Mouse (Mus musculus): Measurements from ENCODE around the gene Adprm. TPM values are rescaled to one million over a fixed set of nuclear protein-coding genes. Genes with fewer than 3 reads are reported as not detected.

Gene Adprm
- polyA plus RNA-seq, 1 experiment from 2014 or later, result 18.5 TPM

GRCm38 (mm10) chr11:67062726-67063125 lies 10.3 kb upstream of the Adprm start:
- DNase-seq (ENCODE audit: low spot score), result no peak
- Histone ChIP-seq H3K27me3 (replicated peaks; ENCODE audit: control insufficient read depth, insufficient read depth, low read length) (no peaks in the 10 kb centered on the region), H3K4me2 (no peak overlapping the region), H3K27ac (ENCODE audit: low read depth, low read length) (no peak overlapping the region), H3K4me1 (replicated peaks; ENCODE audit: control insufficient read depth, insufficient read depth, low read length) (no peaks in the 10 kb centered on the region), H3K9ac (ENCODE audit: low read depth, low read length) (no peak overlapping the region), H3K9me3 (ENCODE audit: control insufficient read depth, low read length) (no peaks in the 10 kb centered on the region), H3K36me3 (ENCODE audit: control insufficient read depth, insufficient read depth, low read length) (peaks cover 24% of the 10 kb centered on the region), H3K4me3 (ENCODE audit: low read depth, low read length) (no peak overlapping the region)
- no peak for ATAC-seq (replicated peaks; ENCODE audit: low FRiP score)
- WGBS, result 90% methylated on average over 3 of the region's 3 CpGs

- no peaks in the 10 kb centered on the region for H3K27me3 ChIP-seq (replicated peaks; ENCODE audit: control insufficient read depth, insufficient read depth, low read length)
- H3K36me3 ChIP-seq (ENCODE audit: control insufficient read depth, insufficient read depth, low read length), result peaks cover 27% of the 10 kb centered on the region
- DNase-seq (ENCODE audit: low spot score) (no peak), ATAC-seq (replicated peaks; ENCODE audit: low FRiP score) (no peak)
- no peak overlapping the region for H3K27ac ChIP-seq (ENCODE audit: low read depth, low read length)
- H3K4me1 ChIP-seq (replicated peaks; ENCODE audit: control insufficient read depth, insufficient read depth, low read length), result no peaks in the 10 kb centered on the region
- no peaks in the 10 kb centered on the region for H3K9me3 ChIP-seq (ENCODE audit: control insufficient read depth, low read length)
- H3K4me2 ChIP-seq, result no peak overlapping the region
- WGBS, result 91% methylated on average over 2 of the region's 2 CpGs
- H3K4me3 ChIP-seq (ENCODE audit: low read depth, low read length), result no peak overlapping the region
- no peak overlapping the region for H3K9ac ChIP-seq (ENCODE audit: low read depth, low read length)
Measured at GRCm38 (mm10) chr11:67061311-67061710, 8.9 kb upstream of the Adprm start.

DNA sequence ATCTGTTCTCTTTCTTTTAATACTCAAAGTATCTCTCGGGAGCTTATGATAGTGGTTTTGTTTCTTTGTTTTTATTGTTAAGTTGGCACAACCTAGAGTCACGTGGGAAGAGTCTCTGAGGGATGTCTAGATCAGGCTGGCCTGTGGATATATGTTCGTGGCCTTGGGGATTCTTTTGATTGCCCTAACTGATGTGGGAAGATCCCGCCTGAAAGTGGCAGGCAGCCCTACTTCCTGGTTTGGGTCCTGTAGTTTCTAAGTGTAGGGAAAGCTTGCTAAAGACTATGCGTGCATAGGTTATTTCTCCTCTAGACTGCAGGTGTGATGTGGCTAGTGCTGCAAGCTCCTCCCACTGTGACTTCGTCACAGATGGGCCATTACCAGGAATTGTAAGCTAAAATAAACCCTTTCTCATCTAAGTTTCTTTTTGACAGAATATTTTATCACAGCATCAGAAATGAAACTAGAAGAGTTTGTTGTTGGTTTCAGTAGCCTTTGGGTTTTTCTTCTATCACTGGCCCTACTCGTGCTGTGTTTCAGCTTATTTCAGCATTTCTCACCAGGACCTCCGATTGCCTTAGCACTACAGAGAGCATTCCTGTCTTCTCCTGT lies 2.5 kb upstream of the Adprm start:
- no peak for ATAC-seq (replicated peaks; ENCODE audit: low FRiP score)
- Histone ChIP-seq H3K4me1 (replicated peaks; ENCODE audit: control insufficient read depth, insufficient read depth, low read length) (peaks cover 7% of the 10 kb centered on the region), H3K27ac (ENCODE audit: low read depth, low read length) (no peak overlapping the region), H3K36me3 (ENCODE audit: control insufficient read depth, insufficient read depth, low read length) (peaks cover 20% of the 10 kb centered on the region), H3K9me3 (ENCODE audit: control insufficient read depth, low read length) (no peaks in the 10 kb centered on the region), H3K27me3 (replicated peaks; ENCODE audit: control insufficient read depth, insufficient read depth, low read length) (no peaks in the 10 kb centered on the region), H3K9ac (ENCODE audit: low read depth, low read length) (no peak overlapping the region), H3K4me2 (no peak overlapping the region), H3K4me3 (ENCODE audit: low read depth, low read length) (no peak overlapping the region)
- no peak for DNase-seq (ENCODE audit: low spot score)
- WGBS, result 87% methylated on average over 8 of the region's 8 CpGs

GRCm38 (mm10) chr11:67051676-67052320 lies 596 bp downstream of the Adprm start:
- DNase-seq (ENCODE audit: low spot score) (no peak), ATAC-seq (replicated peaks; ENCODE audit: low FRiP score) (peak; percentile 46; the same call in 1 of the 2 replicates)
- WGBS, result 14% methylated on average over 16 of the region's 16 CpGs
- peak overlapping the region; percentile 63 for H3K4me2 ChIP-seq
- H3K4me3 ChIP-seq (ENCODE audit: low read depth, low read length), result peak overlapping the region; percentile 97
- H3K4me1 ChIP-seq (replicated peaks; ENCODE audit: control insufficient read depth, insufficient read depth, low read length), result peaks cover 7% of the 10 kb centered on the region
- no peaks in the 10 kb centered on the region for H3K27me3 ChIP-seq (replicated peaks; ENCODE audit: control insufficient read depth, insufficient read depth, low read length)
- H3K27ac ChIP-seq (ENCODE audit: low read depth, low read length), result peak overlapping the region; percentile 66; the same call in 1 of the 2 replicates
- H3K9ac ChIP-seq (ENCODE audit: low read depth, low read length), result peak overlapping the region; percentile 91
- H3K9me3 ChIP-seq (ENCODE audit: control insufficient read depth, low read length), result no peaks in the 10 kb centered on the region
- peaks cover 11% of the 10 kb centered on the region for H3K36me3 ChIP-seq (ENCODE audit: control insufficient read depth, insufficient read depth, low read length)

DNA sequence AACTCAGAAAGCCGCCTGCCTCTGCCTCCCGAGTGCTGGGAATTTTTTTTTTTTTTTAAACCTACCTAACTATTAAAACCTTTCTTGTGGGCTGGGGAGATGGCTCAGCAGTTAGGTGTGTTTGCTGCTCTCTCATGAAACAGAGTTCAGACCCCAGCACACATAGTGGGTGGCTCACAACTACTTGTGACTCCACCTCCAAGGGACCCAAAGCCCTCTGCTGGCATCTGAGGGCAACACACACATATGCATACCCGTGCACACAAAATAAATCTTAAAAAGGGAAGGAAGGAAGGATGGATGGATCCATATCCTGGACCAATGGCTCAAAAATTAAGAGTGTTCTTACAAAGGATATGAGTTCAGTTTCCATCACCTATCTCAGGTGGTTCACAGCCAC lies 3.1 kb downstream of the Adprm start:
- ATAC-seq (replicated peaks; ENCODE audit: low FRiP score), result no peak
- no peak for DNase-seq (ENCODE audit: low spot score)
- no peak overlapping the region for H3K9ac ChIP-seq (ENCODE audit: low read depth, low read length)
- no peaks in the 10 kb centered on the region for H3K9me3 ChIP-seq (ENCODE audit: control insufficient read depth, low read length)
- H3K36me3 ChIP-seq (ENCODE audit: control insufficient read depth, insufficient read depth, low read length), result no peaks in the 10 kb centered on the region
- H3K27me3 ChIP-seq (replicated peaks; ENCODE audit: control insufficient read depth, insufficient read depth, low read length), result no peaks in the 10 kb centered on the region
- no peak overlapping the region for H3K4me3 ChIP-seq (ENCODE audit: low read depth, low read length)
- WGBS, result 86% methylated on average over 3 of the region's 3 CpGs
- peaks cover 7% of the 10 kb centered on the region for H3K4me1 ChIP-seq (replicated peaks; ENCODE audit: control insufficient read depth, insufficient read depth, low read length)
- no peak overlapping the region for H3K27ac ChIP-seq (ENCODE audit: low read depth, low read length)
- no peak overlapping the region for H3K4me2 ChIP-seq

DNA sequence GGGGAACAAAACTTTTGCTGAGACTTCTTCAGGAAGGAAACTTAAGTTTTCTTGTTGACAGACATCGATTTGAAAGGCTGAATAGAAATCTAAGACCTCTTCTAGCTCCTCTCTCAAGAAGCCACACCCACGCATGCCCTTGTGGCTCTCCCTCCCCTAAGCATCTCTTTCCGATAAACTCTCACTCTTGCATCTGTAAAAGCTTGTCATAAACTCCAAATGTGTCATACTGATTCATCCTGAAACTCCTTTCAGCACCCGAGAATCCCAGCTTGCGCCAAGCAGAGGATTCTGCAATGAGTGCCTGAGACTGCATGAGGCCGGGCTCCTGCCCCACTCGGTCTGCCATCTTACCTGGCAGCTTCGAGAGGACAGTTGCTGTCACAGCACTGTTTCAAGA lies 3.9 kb downstream of the Adprm start:
- no peak overlapping the region for H3K27ac ChIP-seq (ENCODE audit: low read depth, low read length)
- H3K4me2 ChIP-seq, result no peak overlapping the region
- peaks cover 5% of the 10 kb centered on the region for H3K4me1 ChIP-seq (replicated peaks; ENCODE audit: control insufficient read depth, insufficient read depth, low read length)
- DNase-seq (ENCODE audit: low spot score), result no peak
- no peak overlapping the region for H3K9ac ChIP-seq (ENCODE audit: low read depth, low read length)
- no peaks in the 10 kb centered on the region for H3K9me3 ChIP-seq (ENCODE audit: control insufficient read depth, low read length)
- no peak overlapping the region for H3K4me3 ChIP-seq (ENCODE audit: low read depth, low read length)
- no peaks in the 10 kb centered on the region for H3K27me3 ChIP-seq (replicated peaks; ENCODE audit: control insufficient read depth, insufficient read depth, low read length)
- no peaks in the 10 kb centered on the region for H3K36me3 ChIP-seq (ENCODE audit: control insufficient read depth, insufficient read depth, low read length)
- ATAC-seq (replicated peaks; ENCODE audit: low FRiP score), result no peak
- 85% methylated on average over 8 of the region's 8 CpGs for WGBS

GRCm38 (mm10) chr11:67047199-67047598 lies 5.2 kb downstream of the Adprm start:
- Histone ChIP-seq H3K4me2 (no peak overlapping the region), H3K9me3 (ENCODE audit: control insufficient read depth, low read length) (no peaks in the 10 kb centered on the region), H3K9ac (ENCODE audit: low read depth, low read length) (no peak overlapping the region), H3K27me3 (replicated peaks; ENCODE audit: control insufficient read depth, insufficient read depth, low read length) (no peaks in the 10 kb centered on the region), H3K4me1 (replicated peaks; ENCODE audit: control insufficient read depth, insufficient read depth, low read length) (peaks cover 3% of the 10 kb centered on the region), H3K4me3 (ENCODE audit: low read depth, low read length) (no peak overlapping the region), H3K27ac (ENCODE audit: low read depth, low read length) (no peak overlapping the region), H3K36me3 (ENCODE audit: control insufficient read depth, insufficient read depth, low read length) (0 out of 2 replicates have a peak, but pooled peaks cover 2% of the 10 kb centered on the region)
- ATAC-seq (replicated peaks; ENCODE audit: low FRiP score) (no peak), DNase-seq (ENCODE audit: low spot score) (no peak)
- WGBS, result 82% methylated on average over 5 of the region's 5 CpGs

DNA sequence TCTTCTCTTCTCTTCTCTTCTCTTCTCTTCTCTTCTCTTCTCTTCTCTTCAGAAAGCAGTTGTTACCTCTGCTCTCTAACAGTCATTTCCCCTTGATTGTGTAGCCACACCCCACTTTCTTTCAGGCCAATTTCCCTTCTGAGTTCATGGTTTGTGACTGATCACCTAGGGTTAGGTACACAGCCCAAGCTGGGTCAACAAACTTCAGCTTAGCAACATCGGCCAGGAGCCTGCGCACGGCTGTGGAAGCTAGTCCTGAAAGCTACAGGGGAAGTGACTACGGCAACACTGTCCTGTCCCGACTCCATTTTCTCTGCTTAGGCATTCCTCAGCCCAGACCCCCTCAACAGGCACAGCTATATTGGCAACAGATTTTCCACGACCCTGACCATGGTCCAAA lies 7.4 kb downstream of the Adprm start:
- H3K36me3 ChIP-seq (ENCODE audit: control insufficient read depth, insufficient read depth, low read length), result peaks cover 13% of the 10 kb centered on the region
- DNase-seq (ENCODE audit: low spot score) (no peak), ATAC-seq (replicated peaks; ENCODE audit: low FRiP score) (0 out of 2 replicates have a peak, but pooled peaks have one; percentile 43)
- no peak overlapping the region for H3K27ac ChIP-seq (ENCODE audit: low read depth, low read length)
- no peak overlapping the region for H3K9ac ChIP-seq (ENCODE audit: low read depth, low read length)
- no peak overlapping the region for H3K4me2 ChIP-seq
- H3K4me3 ChIP-seq (ENCODE audit: low read depth, low read length), result no peak overlapping the region
- H3K4me1 ChIP-seq (replicated peaks; ENCODE audit: control insufficient read depth, insufficient read depth, low read length), result peaks cover 3% of the 10 kb centered on the region; the same call in 1 of the 2 replicates
- H3K9me3 ChIP-seq (ENCODE audit: control insufficient read depth, low read length), result no peaks in the 10 kb centered on the region
- 67% methylated on average over 6 of the region's 6 CpGs for WGBS
- no peaks in the 10 kb centered on the region for H3K27me3 ChIP-seq (replicated peaks; ENCODE audit: control insufficient read depth, insufficient read depth, low read length)

GRCm38 (mm10) chr11:67043007-67043406 lies 9.4 kb downstream of the Adprm start:
- Histone ChIP-seq H3K4me2 (no peak overlapping the region), H3K9me3 (ENCODE audit: control insufficient read depth, low read length) (no peaks in the 10 kb centered on the region), H3K36me3 (ENCODE audit: control insufficient read depth, insufficient read depth, low read length) (peaks cover 21% of the 10 kb centered on the region), H3K9ac (ENCODE audit: low read depth, low read length) (no peak overlapping the region), H3K27ac (ENCODE audit: low read depth, low read length) (no peak overlapping the region), H3K27me3 (replicated peaks; ENCODE audit: control insufficient read depth, insufficient read depth, low read length) (no peaks in the 10 kb centered on the region), H3K4me3 (ENCODE audit: low read depth, low read length) (no peak overlapping the region), H3K4me1 (replicated peaks; ENCODE audit: control insufficient read depth, insufficient read depth, low read length) (peaks cover 3% of the 10 kb centered on the region; the same call in 1 of the 2 replicates)
- ATAC-seq (replicated peaks; ENCODE audit: low FRiP score), result peak; percentile 67; the same call in 1 of the 2 replicates
- 59% methylated on average over 8 of the region's 8 CpGs for WGBS
- no peak for DNase-seq (ENCODE audit: low spot score)
